Mouse (Mus musculus) MEL (cell line): Measurements from ENCODE around the gene Tbc1d9. TPM values are rescaled to one million over a fixed set of nuclear protein-coding genes. Genes with fewer than 3 reads are reported as not detected.

Experiments
- DNase-seq: peaks from one replicate; pipeline ENCODE4 v3.0.0; 2011; ENCODE audit warnings: low read depth, low spot score
- H3K27ac ChIP-seq: 2 replicates; pipeline ENCODE4 v1.5.1; 2012; ENCODE audit warnings: low read depth, mild to moderate bottlenecking, control low read depth, low read length, moderate library complexity; ENCODE audit not compliant: control insufficient read depth
- H3K27me3 ChIP-seq, 2 experiments: fragments of 150-350 bp in 1 of 2; sonication (generic) in 1 of 2; 2 replicates each; pipeline ENCODE4 v1.6.1; 2012; ENCODE audit warnings: low read length in 2 of 2, mild to moderate bottlenecking in 2 of 2, improper control_type of control experiment in 1 of 2, moderate library complexity in 1 of 2; ENCODE audit not compliant: insufficient read depth in 2 of 2, control insufficient read depth in 1 of 2
- H3K36me3 ChIP-seq, 2 experiments: 2 replicates each; pipeline ENCODE4 v1.6.1; 2012 to 2014; ENCODE audit warnings: low read length in 2 of 2, improper control_type of control experiment in 1 of 2, inconsistent platforms in 1 of 2, mild to moderate bottlenecking in 1 of 2; ENCODE audit not compliant: insufficient read depth in 2 of 2, control insufficient read depth in 1 of 2
- H3K4me1 ChIP-seq, 2 experiments: fragments of 150-350 bp in 1 of 2; sonication (generic) in 1 of 2; 2 replicates each; pipeline ENCODE4 v1.6.1; 2012; ENCODE audit warnings: low read length in 2 of 2, improper control_type of control experiment in 1 of 2, mild to moderate bottlenecking in 1 of 2; ENCODE audit not compliant: insufficient read depth in 2 of 2, control insufficient read depth in 1 of 2
- H3K4me3 ChIP-seq, 2 experiments: fragments of 150-350 bp in 1 of 2; sonication (generic) in 1 of 2; 2 replicates each; pipeline ENCODE4 v1.5.1; 2012; ENCODE audit warnings: low read depth in 2 of 2, low read length in 2 of 2, mild to moderate bottlenecking in 2 of 2, moderate library complexity in 2 of 2, control low read depth in 1 of 2, improper control_type of control experiment in 1 of 2; ENCODE audit not compliant: control insufficient read depth in 1 of 2, insufficient read depth in 1 of 2
- H3K79me2 ChIP-seq: 2 replicates; pipeline ENCODE4 v1.6.1; 2012; ENCODE audit warnings: mild to moderate bottlenecking, low read length, moderate library complexity; ENCODE audit not compliant: control insufficient read depth, poor library complexity, insufficient read depth
- H3K9ac ChIP-seq: 2 replicates; pipeline ENCODE4 v1.6.1; 2012; ENCODE audit warnings: low read depth, mild to moderate bottlenecking, control low read depth, low read length, moderate library complexity; ENCODE audit not compliant: control insufficient read depth, poor library complexity, severe bottlenecking
- H3K9me3 ChIP-seq: fragments of 150-350 bp; sonication (generic); replicated peaks from 2 replicates; pipeline ENCODE4 v1.6.1; 2012; ENCODE audit warnings: mild to moderate bottlenecking, low read length, improper control_type of control experiment, moderate library complexity; ENCODE audit not compliant: insufficient read depth
- CHD1 ChIP-seq: IDR thresholded peaks from 2 replicates; pipeline ENCODE4 v1.6.1; 2012; ENCODE audit warnings: low read depth, mild to moderate bottlenecking, inconsistent platforms, low read length, improper control_type of control experiment
- ELF1 ChIP-seq: IDR thresholded peaks from 2 replicates; pipeline ENCODE4 v1.6.1; 2014; ENCODE audit warnings: low read depth, mild to moderate bottlenecking, inconsistent platforms, low read length, improper control_type of control experiment, moderate library complexity
- EP300 ChIP-seq, 2 experiments: IDR thresholded peaks; 2 replicates each; pipeline ENCODE4 v1.6.1; 2011; ENCODE audit warnings: improper control_type of control experiment in 2 of 2, low read length in 2 of 2, low read depth in 1 of 2, mild to moderate bottlenecking in 1 of 2
- ETS1 ChIP-seq: IDR thresholded peaks from 2 replicates; pipeline ENCODE4 v1.6.1; 2012; ENCODE audit warnings: low read depth, mild to moderate bottlenecking, inconsistent platforms, low read length, improper control_type of control experiment, moderate library complexity
- GABPA ChIP-seq: IDR thresholded peaks from 2 replicates; pipeline ENCODE4 v1.6.1; 2012; ENCODE audit warnings: low read depth, mild to moderate bottlenecking, inconsistent platforms, low read length, improper control_type of control experiment, moderate library complexity
- MAZ ChIP-seq: IDR thresholded peaks from 2 replicates; pipeline ENCODE4 v1.6.1; 2012; ENCODE audit warnings: low read depth, mild to moderate bottlenecking, inconsistent platforms, low read length, improper control_type of control experiment
- MYB ChIP-seq: IDR thresholded peaks from 2 replicates; pipeline ENCODE4 v1.6.1; 2011; ENCODE audit warnings: mild to moderate bottlenecking, low read depth, low read length, improper control_type of control experiment
- NELFE ChIP-seq: IDR thresholded peaks from 2 replicates; pipeline ENCODE4 v1.6.1; 2011; ENCODE audit warnings: low read depth, low read length, improper control_type of control experiment
- NRF1 ChIP-seq: IDR thresholded peaks from 2 replicates; pipeline ENCODE4 v1.6.1; 2014; ENCODE audit warnings: low read depth, mild to moderate bottlenecking, inconsistent platforms, low read length, improper control_type of control experiment, moderate library complexity; ENCODE audit not compliant: poor library complexity, insufficient read depth, severe bottlenecking
- POLR2A ChIP-seq, 2 experiments: IDR thresholded peaks; 2 replicates each; pipeline ENCODE4 v1.6.1; 2011 to 2012; ENCODE audit warnings: low read length in 2 of 2, mild to moderate bottlenecking in 2 of 2, control low read depth in 1 of 2, improper control_type of control experiment in 1 of 2, low read depth in 1 of 2, moderate library complexity in 1 of 2; ENCODE audit not compliant: control insufficient read depth in 1 of 2, insufficient read depth in 1 of 2, poor library complexity in 1 of 2
- POLR2AphosphoS5 ChIP-seq: IDR thresholded peaks from 2 replicates; pipeline ENCODE4 v1.6.1; 2012; ENCODE audit warnings: low read depth, borderline replicate concordance, mild to moderate bottlenecking, inconsistent platforms, low read length, moderate library complexity, mixed read lengths
- SMC3 ChIP-seq: IDR thresholded peaks from 2 replicates; pipeline ENCODE4 v1.6.1; 2011; ENCODE audit warnings: low read depth, low read length, improper control_type of control experiment
- TAL1 ChIP-seq: IDR thresholded peaks from 2 replicates; pipeline ENCODE4 v1.6.1; 2012; ENCODE audit warnings: mild to moderate bottlenecking, inconsistent platforms, low read length, moderate library complexity, mixed read lengths
- UBTF ChIP-seq: IDR thresholded peaks from 2 replicates; pipeline ENCODE4 v1.6.1; 2012; ENCODE audit warnings: low read depth, mild to moderate bottlenecking, inconsistent platforms, low read length, improper control_type of control experiment, moderate library complexity, borderline replicate concordance; ENCODE audit not compliant: insufficient read depth
- USF1 ChIP-seq: IDR thresholded peaks from 2 replicates; pipeline ENCODE4 v1.6.1; 2014; ENCODE audit warnings: low read depth, mild to moderate bottlenecking, inconsistent platforms, low read length, improper control_type of control experiment, moderate library complexity
- ZC3H11A ChIP-seq: IDR thresholded peaks from 2 replicates; pipeline ENCODE4 v1.6.1; 2012; ENCODE audit warnings: low read depth, mild to moderate bottlenecking, inconsistent platforms, low read length, improper control_type of control experiment
- ZKSCAN1 ChIP-seq: IDR thresholded peaks from 2 replicates; pipeline ENCODE4 v1.6.1; 2012; ENCODE audit warnings: low read depth, mild to moderate bottlenecking, inconsistent platforms, low read length, improper control_type of control experiment, moderate library complexity
- polyA plus RNA-seq, 2 experiments: library from polyadenylated mRNA; stranded (reverse) in 1 of 2; unstranded in 1 of 2; fragments of >175 nt in 1 of 2; fragments of >200 nt in 1 of 2; gene quantifications; 2 replicates each; pipeline versions ENCODE4 v1.2.1 to v1.2.4; 2012; ENCODE audit warnings: low replicate concordance in 2 of 2, low read depth in 1 of 2; ENCODE audit not compliant: insufficient read length in 2 of 2, insufficient read depth in 1 of 2, missing spikeins in 1 of 2
- total RNA-seq: library from RNA; depleted of rRNA; stranded (reverse); fragments of 300-350 nt; gene quantifications from 2 replicates; pipeline ENCODE4 v1.2.3, GENCODE M21; 2012; rRNA removed

The Tbc1d9 gene
- total and polyA plus RNA-seq, 3 experiments, result not detected

- no peak for DNase-seq
- no peaks in the 10 kb centered on the region for H3K9me3 ChIP-seq
- H3K27ac ChIP-seq, result no peak overlapping the region
- TF ChIP-seq TAL1 (no peak), MAZ (no peak), SMC3 (no peak), ELF1 (no peak), MYB (no peak), NELFE (no peak), CHD1 (no peak), USF1 (no peak), POLR2AphosphoS5 (no peak), UBTF (no peak), ZKSCAN1 (no peak), EP300 (IDR thresholded peaks at IDR 0.05; ENCODE audit: low read depth in 1 of 2, low read length in 2 of 2) (no peak), ETS1 (no peak), NRF1 (no peak), GABPA (no peak)
- H3K9ac ChIP-seq, result no peak overlapping the region
- H3K79me2 ChIP-seq, result no peaks in the 10 kb centered on the region
- no peak overlapping the region for H3K4me3 ChIP-seq
- no peaks in the 10 kb centered on the region for H3K27me3 ChIP-seq
- H3K36me3 ChIP-seq, result peaks cover 0 to 3% of the 10 kb centered on the region in 2 experiments; a peak in 1 of 4 replicates
- H3K4me1 ChIP-seq, result no peaks in the 10 kb centered on the region
Observed at GRCm38 (mm10) chr8:83320543-83320942, 155.4 kb downstream of the Tbc1d9 start.

GRCm38 (mm10) chr8:83322374-83322773 is 157.2 kb downstream of the Tbc1d9 start:
- TF ChIP-seq POLR2A (IDR thresholded peaks at IDR 0.05; ENCODE audit: control insufficient read depth in 1 of 2, insufficient read depth in 1 of 2, low read depth in 1 of 2, low read length in 2 of 2, poor library complexity in 1 of 2) (no peak), ETS1 (no peak), ZC3H11A (no peak), MAZ (no peak)
- DNase-seq, result no peak
- Histone ChIP-seq H3K27me3 (no peaks in the 10 kb centered on the region), H3K9me3 (no peaks in the 10 kb centered on the region), H3K36me3 (no peaks in the 10 kb centered on the region), H3K9ac (no peak overlapping the region), H3K4me3 (no peak overlapping the region), H3K27ac (no peak overlapping the region), H3K79me2 (no peaks in the 10 kb centered on the region), H3K4me1 (no peaks in the 10 kb centered on the region)

Other genes with a start within 250 kb of the Tbc1d9 start
- not detected in 2 replicates for gene Gm10645, start 818 bp downstream of the Tbc1d9 start, total RNA-seq
- gene Gm10645, start 818 bp downstream of the Tbc1d9 start, polyA plus RNA-seq, result not detected
- gene Ucp1, start 125.0 kb downstream of the Tbc1d9 start, total RNA-seq, result not detected in 2 replicates
- not detected for gene Ucp1, start 125.0 kb downstream of the Tbc1d9 start, polyA plus RNA-seq
- 3.5 and 4.8 TPM in 2 replicates for gene Elmod2, start 167.1 kb downstream of the Tbc1d9 start, total RNA-seq
- 100 to 1,000 TPM in 1 of 2 experiments, 1 to 10 TPM in 1; 4.8 to 138 TPM for gene Elmod2, start 167.1 kb downstream of the Tbc1d9 start, polyA plus RNA-seq
- gene Mgat4d, start 183.1 kb downstream of the Tbc1d9 start, total RNA-seq, result not detected in 2 replicates
- not detected for gene Mgat4d, start 183.1 kb downstream of the Tbc1d9 start, polyA plus RNA-seq
- 0.04 TPM in 1 of 2 replicates, not detected in the other for gene Clgn, start 224.5 kb downstream of the Tbc1d9 start, total RNA-seq
- gene Clgn, start 224.5 kb downstream of the Tbc1d9 start, polyA plus RNA-seq, result under 1 TPM in 1 of 2 experiments, not detected in 1; 0.06 TPM